Mouse (Mus musculus): Measurements from ENCODE around the gene Ap4b1. TPM values are rescaled to one million over a fixed set of nuclear protein-coding genes. Genes with fewer than 3 reads are reported as not detected.

Ap4b1 gene
- polyA plus RNA-seq (2015; fragmentation: Nextera tagmentation; extraction: Ambion mirVana), result 21.7 and 23.4 TPM in 2 replicates

DNA sequence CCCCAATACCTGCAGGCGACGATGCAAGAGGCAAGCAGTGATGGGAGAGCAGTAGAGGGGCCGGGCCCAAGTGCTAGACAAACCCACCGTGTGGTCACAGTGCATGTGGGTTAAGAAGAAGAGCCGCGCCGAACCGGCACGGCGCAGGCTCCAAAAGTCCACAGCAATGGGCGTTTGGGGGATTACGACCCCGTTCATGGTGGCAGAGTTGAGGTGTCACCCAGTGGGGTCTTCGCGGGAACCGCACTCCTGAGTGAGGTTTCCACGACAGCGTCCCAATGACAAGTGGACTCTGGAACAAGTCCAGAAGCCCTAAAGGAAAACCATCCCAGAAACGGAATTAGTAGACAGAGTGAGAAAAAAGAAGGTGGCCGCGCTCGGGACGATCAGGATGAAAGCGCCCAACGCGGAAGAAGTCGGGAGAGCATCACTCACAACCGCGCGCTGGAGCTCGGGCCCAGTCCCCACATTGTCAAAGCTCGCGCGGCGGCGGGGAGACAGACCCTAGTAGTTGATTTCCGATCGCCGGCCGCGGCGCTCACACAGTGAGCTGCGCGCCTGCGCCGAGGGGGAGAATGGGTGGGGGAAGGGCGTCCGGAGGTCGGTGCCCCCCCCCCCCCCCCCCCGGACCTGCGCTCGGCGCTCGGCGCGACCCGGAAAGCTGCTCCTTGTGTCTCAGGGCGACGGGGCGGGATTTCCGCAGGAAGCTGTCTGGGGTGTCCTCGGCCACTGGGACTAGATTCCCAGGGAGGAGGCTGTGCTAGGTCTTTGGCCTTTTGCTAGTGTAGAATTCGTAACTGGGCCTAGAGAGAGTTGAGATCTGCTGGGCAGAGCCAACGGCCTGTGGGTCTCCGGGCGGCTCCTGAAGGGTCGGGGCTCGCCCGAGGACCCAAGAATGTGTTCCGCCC is at the start of gene Ap4b1, which contains the start of the genes Dclre1b and Gm43064:
Gene Ap4b1 (plus strand): TSS at position 630 of the 908 bp plus-strand sequence.
Gene Dclre1b (minus strand): TSS at position 554 of the 908 bp plus-strand sequence.
Gene Gm43064 (plus strand): TSS at position 683 of the 908 bp plus-strand sequence.
- Histone ChIP-seq H3K27me3 (no peaks in the 10 kb centered on the region), H3K27ac (peak within 1 kb of the TSS; percentile 90), H3K36me3 (peaks cover 21% of the 10 kb centered on the region), H3K4me3 (peak within 1 kb of the TSS; percentile 78), H3K4me2 (peak within 1 kb of the TSS; percentile 69), H3K4me1 (peaks cover 9% of the 10 kb centered on the region; the same call in 1 of the 2 replicates), H3K9me3 (no peaks in the 10 kb centered on the region), H3K9ac (peak within 1 kb of the TSS; percentile 65)
- peak; percentile 90 for ATAC-seq (ENCODE audit: insufficient number of reproducible peaks, low FRiP score, low TSS enrichment, low read depth)
- under 1% methylated on average over 69 of the region's 70 CpGs for WGBS

DNA sequence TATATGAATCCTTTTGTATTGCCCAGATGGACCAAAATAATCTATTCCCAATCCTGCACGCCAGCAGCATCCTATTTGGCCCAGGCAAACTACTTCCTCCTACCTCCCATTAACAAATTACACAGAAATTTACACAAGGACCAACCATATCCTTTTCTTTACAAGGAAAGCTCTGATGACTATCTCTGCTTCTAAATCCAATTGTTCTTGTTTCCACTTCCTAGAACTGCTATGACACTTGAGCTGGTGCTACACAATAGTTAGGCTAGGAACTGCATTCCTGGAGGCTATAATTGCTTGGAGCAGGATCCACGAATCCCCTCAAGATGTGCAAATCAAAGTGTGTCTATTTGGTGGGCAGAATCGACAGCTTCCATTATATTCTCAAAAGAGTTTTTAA is 42.5 kb upstream of the Ap4b1 start:
- no peak overlapping the region for H3K4me3 ChIP-seq
- no peaks in the 10 kb centered on the region for H3K9me3 ChIP-seq
- H3K27me3 ChIP-seq, result no peaks in the 10 kb centered on the region
- WGBS, result 73% methylated on average over 3 of the region's 3 CpGs
- H3K36me3 ChIP-seq, result peaks cover 40% of the 10 kb centered on the region
- no peak overlapping the region for H3K4me2 ChIP-seq
- H3K4me1 ChIP-seq, result peaks cover 6% of the 10 kb centered on the region
- ATAC-seq (ENCODE audit: insufficient number of reproducible peaks, low FRiP score, low TSS enrichment, low read depth), result no peak
- H3K9ac ChIP-seq, result no peak overlapping the region
- H3K27ac ChIP-seq, result no peak overlapping the region

DNA sequence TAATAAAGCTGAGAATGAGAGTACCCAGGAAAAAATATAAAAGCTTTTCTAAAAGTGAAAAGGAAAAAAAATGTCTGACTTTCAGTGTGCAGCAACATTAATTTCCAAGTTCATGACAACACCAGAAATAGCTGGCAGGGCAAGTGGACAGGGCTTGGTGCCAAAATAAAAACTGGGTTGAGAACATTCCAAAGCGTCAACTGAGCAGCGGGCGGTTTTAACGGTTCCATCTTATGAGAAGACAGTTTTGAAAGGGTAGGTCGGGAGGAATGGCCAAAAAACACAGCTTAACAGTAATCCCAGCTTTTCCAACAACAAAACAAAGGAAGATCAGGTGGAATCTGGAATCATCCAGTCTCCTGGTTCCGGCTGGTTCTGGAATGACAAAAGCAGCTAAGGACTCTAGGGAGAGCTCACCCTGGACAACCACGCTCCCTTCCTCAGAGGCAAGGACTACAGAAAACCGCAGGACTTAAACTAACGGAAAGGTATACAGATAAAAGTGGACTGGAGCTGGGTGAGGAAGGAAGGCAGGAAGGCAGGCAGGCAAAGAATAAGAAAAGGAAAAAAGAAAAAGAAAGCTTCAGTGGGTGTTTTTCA is 37.7 kb upstream of the Ap4b1 start:
- peaks cover 23% of the 10 kb centered on the region; the same call in 1 of the 2 replicates for H3K36me3 ChIP-seq
- 0 out of 2 replicates have a peak overlapping the region, but pooled peaks have one; percentile 7 for H3K4me2 ChIP-seq
- 40% methylated on average over 9 of the region's 9 CpGs for WGBS
- H3K27ac ChIP-seq, result no peak overlapping the region
- no peaks in the 10 kb centered on the region for H3K27me3 ChIP-seq
- ATAC-seq (ENCODE audit: insufficient number of reproducible peaks, low FRiP score, low TSS enrichment, low read depth), result no peak
- no peaks in the 10 kb centered on the region for H3K9me3 ChIP-seq
- no peak overlapping the region for H3K9ac ChIP-seq
- H3K4me3 ChIP-seq, result no peak overlapping the region
- peaks cover 19% of the 10 kb centered on the region for H3K4me1 ChIP-seq

DNA sequence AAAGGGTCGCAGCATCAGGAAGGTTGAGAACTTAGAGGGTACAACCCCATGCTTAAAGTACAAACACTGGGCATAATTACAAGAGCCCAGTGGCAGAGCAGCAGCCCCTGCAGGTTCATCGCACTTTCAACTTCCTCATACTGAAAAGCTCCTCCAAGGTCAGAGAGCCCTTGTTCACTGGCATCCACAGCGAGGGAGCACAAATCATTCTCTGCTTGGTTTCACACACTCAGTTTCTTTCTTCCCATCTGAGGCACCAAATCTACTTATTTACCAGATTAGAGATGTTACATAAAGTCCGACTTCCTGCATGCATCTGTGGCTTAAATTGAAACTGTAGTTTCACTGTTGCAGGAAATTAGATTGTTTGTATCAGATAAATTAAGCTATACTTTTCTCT is 36.5 kb upstream of the Ap4b1 start:
- Histone ChIP-seq H3K36me3 (peaks cover 34% of the 10 kb centered on the region; the same call in 1 of the 2 replicates), H3K4me1 (peaks cover 19% of the 10 kb centered on the region), H3K9me3 (no peaks in the 10 kb centered on the region), H3K27me3 (no peaks in the 10 kb centered on the region), H3K27ac (no peak overlapping the region), H3K4me3 (no peak overlapping the region), H3K9ac (no peak overlapping the region), H3K4me2 (no peak overlapping the region)
- ATAC-seq (ENCODE audit: insufficient number of reproducible peaks, low FRiP score, low TSS enrichment, low read depth), result no peak
- WGBS, result 88% methylated on average over 4 of the region's 4 CpGs

DNA sequence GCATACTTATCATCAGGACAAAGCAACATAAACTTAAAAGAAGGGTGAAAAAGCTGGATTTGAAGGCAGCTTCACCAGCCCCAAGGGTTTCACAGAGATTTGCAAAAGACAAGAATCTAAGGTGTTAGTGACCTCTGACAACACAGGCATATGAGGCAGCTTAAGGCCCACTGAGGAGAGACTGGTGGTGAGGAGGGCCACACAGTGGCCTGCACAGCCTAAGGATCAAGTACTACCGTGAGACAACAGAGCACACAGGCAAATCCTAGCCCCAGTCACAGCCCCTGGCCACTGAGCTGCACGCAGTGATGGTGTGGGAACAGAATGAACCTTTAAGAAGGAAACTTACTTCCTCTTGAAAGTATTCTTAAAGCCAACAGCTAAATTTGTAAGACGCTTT is 35.8 kb upstream of the Ap4b1 start:
- no peak overlapping the region for H3K4me2 ChIP-seq
- no peak overlapping the region for H3K4me3 ChIP-seq
- H3K9me3 ChIP-seq, result no peaks in the 10 kb centered on the region
- no peaks in the 10 kb centered on the region for H3K27me3 ChIP-seq
- 76% methylated on average over 3 of the region's 3 CpGs for WGBS
- peaks cover 19% of the 10 kb centered on the region for H3K4me1 ChIP-seq
- no peak overlapping the region for H3K9ac ChIP-seq
- ATAC-seq (ENCODE audit: insufficient number of reproducible peaks, low FRiP score, low TSS enrichment, low read depth), result no peak
- peaks cover 33% of the 10 kb centered on the region; the same call in 1 of the 2 replicates for H3K36me3 ChIP-seq
- H3K27ac ChIP-seq, result no peak overlapping the region

DNA sequence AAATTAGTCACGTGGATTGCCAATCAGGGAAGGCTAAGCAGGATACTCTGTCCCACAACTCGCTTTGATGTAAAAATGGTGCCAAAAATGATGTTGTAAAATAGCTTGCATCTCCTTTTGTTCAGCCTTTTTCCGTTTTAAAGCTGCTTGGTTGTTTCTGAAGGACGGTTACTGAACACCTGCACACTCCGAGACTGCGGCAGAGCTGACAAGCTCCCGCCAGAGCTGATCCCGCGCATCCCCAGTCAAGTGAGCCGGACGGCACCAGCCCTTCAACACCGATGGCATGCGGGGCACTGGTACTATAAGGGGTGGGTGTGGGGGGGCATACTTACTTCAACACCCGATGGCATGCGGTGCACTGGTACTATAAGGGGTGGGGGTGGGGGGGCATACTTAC is 35.3 kb upstream of the Ap4b1 start:
- 67% methylated on average over 15 of the region's 15 CpGs for WGBS
- Histone ChIP-seq H3K36me3 (peaks cover 29% of the 10 kb centered on the region; the same call in 1 of the 2 replicates), H3K4me1 (peaks cover 19% of the 10 kb centered on the region), H3K9ac (no peak overlapping the region), H3K9me3 (no peaks in the 10 kb centered on the region), H3K27me3 (no peaks in the 10 kb centered on the region), H3K4me2 (no peak overlapping the region), H3K4me3 (no peak overlapping the region), H3K27ac (no peak overlapping the region)
- no peak for ATAC-seq (ENCODE audit: insufficient number of reproducible peaks, low FRiP score, low TSS enrichment, low read depth)

DNA sequence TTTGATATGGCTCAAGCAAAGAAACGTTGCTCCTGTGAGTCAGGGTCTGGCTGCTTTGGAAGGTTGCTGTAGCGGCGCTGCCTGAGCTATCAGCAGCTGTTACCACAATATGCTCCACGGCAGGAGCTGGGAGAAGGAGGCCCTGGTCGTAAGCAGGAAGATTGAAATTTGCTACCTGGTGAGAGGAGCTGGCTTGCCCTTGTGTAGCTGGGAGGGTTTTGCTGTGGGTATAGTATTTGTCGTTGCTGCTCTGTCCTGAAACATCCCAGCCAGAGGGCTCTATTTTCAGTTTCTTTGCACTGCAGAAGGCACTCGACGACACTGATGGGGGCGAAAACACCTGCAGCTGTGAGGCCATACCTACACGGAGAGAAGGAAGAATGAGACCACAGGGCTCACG is 31.4 kb upstream of the Ap4b1 start:
- WGBS, result 83% methylated on average over 11 of the region's 11 CpGs
- Histone ChIP-seq H3K9ac (no peak overlapping the region), H3K4me3 (no peak overlapping the region), H3K4me2 (no peak overlapping the region), H3K27ac (no peak overlapping the region), H3K9me3 (no peaks in the 10 kb centered on the region), H3K36me3 (peaks cover 20% of the 10 kb centered on the region; the same call in 1 of the 2 replicates), H3K4me1 (peaks cover 6% of the 10 kb centered on the region; the same call in 1 of the 2 replicates), H3K27me3 (no peaks in the 10 kb centered on the region)
- no peak for ATAC-seq (ENCODE audit: insufficient number of reproducible peaks, low FRiP score, low TSS enrichment, low read depth)

DNA sequence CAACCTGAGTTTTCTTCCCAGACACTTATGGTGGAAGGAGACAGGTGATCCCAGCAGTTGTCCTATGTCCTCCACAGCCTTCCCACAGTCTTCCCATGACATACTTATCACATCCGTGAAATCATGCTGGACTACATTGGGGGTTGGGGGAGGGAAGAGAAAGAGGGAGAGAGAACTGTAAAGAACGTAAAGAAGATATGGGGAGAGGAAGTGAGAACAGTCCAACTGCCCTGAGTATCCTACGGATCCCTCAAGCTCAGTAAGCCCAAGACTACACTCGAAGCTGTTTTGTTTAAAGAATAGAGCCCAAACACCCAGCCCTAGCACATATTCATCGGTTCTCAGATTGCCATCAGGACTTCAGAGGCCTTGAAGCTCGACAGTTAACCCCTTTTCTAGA is 30.7 kb upstream of the Ap4b1 start:
- H3K27ac ChIP-seq, result no peak overlapping the region
- H3K4me1 ChIP-seq, result peaks cover 6% of the 10 kb centered on the region; the same call in 1 of the 2 replicates
- no peaks in the 10 kb centered on the region for H3K9me3 ChIP-seq
- no peaks in the 10 kb centered on the region for H3K27me3 ChIP-seq
- ATAC-seq (ENCODE audit: insufficient number of reproducible peaks, low FRiP score, low TSS enrichment, low read depth), result no peak
- no peak overlapping the region for H3K9ac ChIP-seq
- no peak overlapping the region for H3K4me2 ChIP-seq
- no peak overlapping the region for H3K4me3 ChIP-seq
- 81% methylated on average over 6 of the region's 6 CpGs for WGBS
- H3K36me3 ChIP-seq, result peaks cover 20% of the 10 kb centered on the region; the same call in 1 of the 2 replicates

DNA sequence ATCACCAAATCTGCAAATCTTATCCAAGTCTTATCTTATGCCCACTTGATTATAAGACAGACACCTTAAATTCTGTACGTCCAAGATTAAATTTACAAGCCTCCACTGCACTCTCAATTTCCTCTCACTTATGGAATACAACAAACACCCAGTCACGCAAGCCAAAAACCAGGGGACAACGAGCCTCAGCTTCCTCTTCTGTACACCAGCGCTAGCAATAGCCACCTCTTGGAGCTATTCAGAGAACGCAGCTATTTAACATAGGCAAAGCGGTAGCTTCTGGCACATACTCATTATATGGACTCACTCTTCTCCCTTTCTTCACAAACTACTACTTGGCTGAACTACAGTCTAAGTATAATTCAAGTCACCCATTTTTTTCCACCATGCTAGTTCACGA is 30.1 kb upstream of the Ap4b1 start:
- ATAC-seq (ENCODE audit: insufficient number of reproducible peaks, low FRiP score, low TSS enrichment, low read depth), result no peak

DNA sequence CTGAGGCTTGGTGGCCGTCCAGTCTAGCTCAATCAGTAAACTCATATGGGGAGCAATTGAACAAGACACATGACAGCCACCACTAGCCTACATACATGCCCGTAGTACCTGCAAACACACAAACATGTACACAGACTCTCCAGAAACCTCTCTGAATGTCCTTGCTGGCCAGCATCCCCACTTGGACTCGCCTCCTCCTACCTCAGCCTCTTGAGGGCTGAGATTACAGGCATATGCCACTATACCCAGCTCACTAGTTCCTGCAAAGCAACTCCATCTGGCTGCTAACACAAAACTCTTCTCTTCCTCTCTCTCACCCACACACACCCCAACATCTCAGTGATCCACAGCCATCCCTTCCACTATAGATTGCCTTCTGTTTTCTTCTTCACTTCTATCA is 29.0 kb upstream of the Ap4b1 start:
- Histone ChIP-seq H3K9me3 (no peaks in the 10 kb centered on the region), H3K36me3 (peaks cover 17% of the 10 kb centered on the region; the same call in 1 of the 2 replicates), H3K9ac (no peak overlapping the region), H3K27ac (no peak overlapping the region), H3K27me3 (no peaks in the 10 kb centered on the region), H3K4me1 (peaks cover 2% of the 10 kb centered on the region; the same call in 1 of the 2 replicates), H3K4me2 (no peak overlapping the region), H3K4me3 (no peak overlapping the region)
- ATAC-seq (ENCODE audit: insufficient number of reproducible peaks, low FRiP score, low TSS enrichment, low read depth), result no peak
- WGBS, result 97% methylated on average over 3 of the region's 3 CpGs

More for the DNA sequence above, 30.1 kb upstream of the Ap4b1 start:
- Histone ChIP-seq H3K36me3 (peaks cover 17% of the 10 kb centered on the region; the same call in 1 of the 2 replicates), H3K9ac (no peak overlapping the region), H3K27ac (no peak overlapping the region), H3K27me3 (no peaks in the 10 kb centered on the region), H3K4me1 (peaks cover 5% of the 10 kb centered on the region; the same call in 1 of the 2 replicates), H3K4me3 (no peak overlapping the region), H3K4me2 (no peak overlapping the region), H3K9me3 (no peaks in the 10 kb centered on the region)
- WGBS, result 78% methylated on average over 7 of the region's 7 CpGs

DNA sequence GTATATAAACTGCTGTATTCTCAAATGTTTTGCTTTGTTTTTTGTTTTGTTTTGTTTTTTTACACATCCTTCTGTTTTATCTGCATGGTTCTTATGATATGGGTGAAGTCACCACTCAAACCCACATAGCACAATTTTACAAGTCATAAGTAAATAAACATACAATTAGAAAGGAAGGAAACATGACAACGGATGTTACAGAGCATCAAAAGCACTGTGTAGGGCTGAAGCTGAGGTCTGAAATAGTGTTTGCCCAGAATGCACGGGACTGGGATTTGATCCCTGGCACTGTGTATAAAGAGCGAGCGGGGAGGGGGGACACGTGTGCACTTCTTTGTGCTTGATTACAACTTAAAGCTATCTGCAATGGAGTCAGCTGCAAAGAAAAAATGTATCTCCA is 28.5 kb upstream of the Ap4b1 start:
- 83% methylated on average over 5 of the region's 5 CpGs for whole genome bisulfite sequencing
- no peak overlapping the region for H3K4me3 ChIP-seq
- H3K4me2 ChIP-seq, result no peak overlapping the region
- H3K9ac ChIP-seq, result no peak overlapping the region
- peaks cover 15% of the 10 kb centered on the region; the same call in 1 of the 2 replicates for H3K36me3 ChIP-seq
- no peak overlapping the region for H3K27ac ChIP-seq
- no peak for ATAC-seq (ENCODE audit: insufficient number of reproducible peaks, low FRiP score, low TSS enrichment, low read depth)
- H3K4me1 ChIP-seq, result peaks cover 2% of the 10 kb centered on the region; the same call in 1 of the 2 replicates
- H3K27me3 ChIP-seq, result no peaks in the 10 kb centered on the region
- H3K9me3 ChIP-seq, result no peaks in the 10 kb centered on the region

All from limb, embryonic 15.5 days (tissue).